Mouse (Mus musculus) macrophage (primary cell): ENCODE measurements around the gene Piezo1. TPM values are rescaled to one million over a fixed set of nuclear protein-coding genes. Genes with fewer than 3 reads are reported as not detected.

ENCODE experiments used
- H3K27ac ChIP-seq: fragments of 350-480 bp; formaldehyde crosslinking; 2 replicates; pipeline ENCODE4 v1.9.0; 2021
- H3K36me3 ChIP-seq: fragments of 350-480 bp; formaldehyde crosslinking; 2 replicates; pipeline ENCODE4 v1.9.0; 2021; ENCODE audit errors: inconsistent target
- H3K4me3 ChIP-seq: fragments of 350-480 bp; formaldehyde crosslinking; 2 replicates; pipeline ENCODE4 v1.9.0; 2021; ENCODE audit errors: inconsistent target
- H3K79me2 ChIP-seq: fragments of 350-480 bp; formaldehyde crosslinking; 2 replicates; pipeline ENCODE4 v1.9.0; 2021; ENCODE audit errors: inconsistent target
- WGBS: methylation state at CpG from one replicate; pipeline ENCODE4 v1.1.7; 2026; ENCODE audit warnings: inconsistent platforms; ENCODE audit not compliant: missing documents; 5-methylcytosine and 5-hydroxymethylcytosine counted together
- polyA plus RNA-seq: library from polyadenylated mRNA; stranded (reverse); fragments of 250-400 nt; gene quantifications from 3 replicates; pipeline ENCODE4 v1.2.4, GENCODE M21; 2018; ENCODE audit warnings: inconsistent platforms

The Piezo1 gene
- polyA plus RNA-seq, 1 experiment from 2014 or later, result 43.2 TPM

DNA sequence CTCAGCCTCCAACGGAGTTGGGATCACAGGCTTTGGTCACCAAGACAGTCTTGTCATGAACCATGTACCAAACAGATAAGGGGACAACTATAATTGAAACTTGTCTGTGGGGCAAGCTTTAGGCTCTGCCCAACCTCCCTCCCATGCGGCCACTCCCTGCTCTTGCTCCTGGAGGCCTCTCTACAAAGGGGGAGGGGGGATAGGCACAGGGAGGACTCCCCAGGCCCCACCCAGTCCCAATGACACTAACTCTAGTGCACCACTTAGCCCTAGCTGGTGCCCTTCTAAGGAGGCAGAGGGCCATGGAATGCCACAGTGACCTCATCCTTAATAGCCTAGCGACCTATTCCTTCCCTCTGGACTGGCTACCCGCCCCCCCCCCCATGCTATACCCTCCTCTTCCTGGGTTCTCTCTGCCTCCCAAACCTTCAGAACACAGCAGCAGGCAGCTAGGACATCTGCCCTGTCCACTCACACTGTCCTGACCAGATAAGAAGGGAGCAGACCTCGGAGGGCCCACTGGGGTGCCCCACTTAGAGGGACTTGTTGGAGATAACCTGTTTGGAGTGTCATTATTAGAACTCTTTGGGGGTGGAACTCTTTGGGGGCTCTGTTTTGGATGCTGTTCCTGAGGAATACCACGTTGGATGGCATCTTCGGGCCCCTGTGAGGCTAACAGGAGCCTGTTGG is 4.9 kb downstream of the Piezo1 start:
- 87% methylated on average over 6 of the region's 7 CpGs for WGBS
- Histone ChIP-seq H3K27ac (peak overlapping the region; percentile 69), H3K79me2 (peaks cover 94% of the 10 kb centered on the region), H3K36me3 (no peaks in the 10 kb centered on the region; the same call in 1 of the 2 replicates), H3K4me3 (no peak overlapping the region)

DNA sequence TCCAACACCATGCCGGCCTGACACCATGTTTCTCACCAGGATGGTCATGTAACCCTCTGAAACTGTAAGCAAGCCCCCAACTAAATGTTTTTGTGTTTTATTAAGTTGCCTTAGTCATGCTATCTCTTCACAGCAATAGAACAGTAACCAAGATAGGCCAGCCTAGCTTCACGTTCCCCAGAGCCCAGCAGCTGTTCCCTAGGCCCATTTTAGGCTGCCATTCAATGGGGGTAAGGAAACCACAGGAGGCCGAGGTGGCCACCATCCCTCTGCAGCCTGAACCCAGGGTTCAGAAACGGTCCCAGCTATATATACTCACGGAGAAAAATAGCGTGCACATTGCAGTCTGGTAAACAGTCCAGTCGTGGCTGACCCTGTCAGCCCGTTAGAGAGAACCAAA is 7.0 kb downstream of the Piezo1 start:
- Histone ChIP-seq H3K36me3 (no peaks in the 10 kb centered on the region; the same call in 1 of the 2 replicates), H3K27ac (no peak overlapping the region), H3K79me2 (peaks cover 100% of the 10 kb centered on the region), H3K4me3 (no peak overlapping the region)
- 87% methylated on average over 7 of the region's 8 CpGs for WGBS

DNA sequence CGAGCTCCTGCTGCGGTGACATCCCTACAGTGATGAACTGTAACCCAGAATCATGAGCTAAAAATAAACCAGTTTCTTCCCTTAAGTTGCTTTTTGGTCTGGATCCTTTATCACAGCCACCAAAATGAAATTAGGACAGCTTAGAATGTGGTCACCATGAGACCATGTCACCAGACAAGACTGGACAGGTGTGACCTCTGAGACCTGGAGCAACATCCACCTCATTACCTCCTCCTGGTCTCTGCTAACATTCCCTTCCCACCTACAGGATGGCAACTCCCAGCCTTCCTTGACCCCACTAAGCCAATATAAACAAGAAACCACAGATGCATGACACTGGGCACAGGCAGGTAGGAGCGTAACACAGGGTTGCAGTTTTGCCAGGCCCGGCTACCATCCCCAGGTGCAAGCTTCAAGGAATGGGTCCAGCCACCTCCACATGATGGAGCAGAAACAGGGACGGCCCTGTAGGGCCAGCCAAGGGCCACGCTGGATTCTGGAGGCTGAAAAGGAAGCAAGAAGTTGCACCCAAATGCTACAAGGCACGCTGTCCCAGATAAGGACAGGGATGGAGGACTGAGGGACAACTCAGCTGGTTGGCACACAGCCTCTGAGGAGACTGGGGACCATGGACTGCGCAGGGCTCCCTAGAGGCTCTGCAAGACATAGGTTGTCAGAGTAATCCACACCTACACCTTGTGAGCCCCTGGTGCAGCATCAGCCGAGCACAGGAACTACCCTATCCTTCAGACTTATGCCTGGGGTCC is 12.6 kb downstream of the Piezo1 start:
- Histone ChIP-seq H3K36me3 (peaks cover 5% of the 10 kb centered on the region; the same call in 1 of the 2 replicates), H3K4me3 (no peak overlapping the region), H3K79me2 (peaks cover 100% of the 10 kb centered on the region), H3K27ac (no peak overlapping the region)
- WGBS, result 96% methylated on average over 9 of the region's 9 CpGs

DNA sequence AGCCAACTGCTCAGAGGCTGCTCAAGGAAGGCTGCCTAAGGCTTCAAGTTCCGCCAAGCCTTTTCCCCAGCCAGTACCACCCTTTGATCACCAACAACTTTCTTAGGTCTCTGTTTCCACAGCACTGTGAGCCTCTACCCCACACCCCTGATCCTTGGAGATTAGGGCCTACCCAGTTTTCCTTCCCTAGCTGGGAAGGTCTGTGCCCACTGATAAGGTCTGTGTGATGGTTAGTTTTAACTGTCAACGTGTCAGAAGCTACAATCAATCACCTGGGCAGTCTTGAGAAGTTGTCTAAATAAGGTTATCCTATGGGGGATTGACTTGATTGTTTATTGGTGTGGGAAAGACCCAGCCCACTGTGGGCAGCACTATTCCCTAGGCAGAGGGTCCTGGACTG is 13.3 kb downstream of the Piezo1 start:
- Histone ChIP-seq H3K79me2 (peaks cover 100% of the 10 kb centered on the region), H3K4me3 (no peak overlapping the region), H3K27ac (no peak overlapping the region), H3K36me3 (peaks cover 5% of the 10 kb centered on the region; the same call in 1 of the 2 replicates)
- WGBS, result 77% methylated on average over 2 of the region's 2 CpGs

DNA sequence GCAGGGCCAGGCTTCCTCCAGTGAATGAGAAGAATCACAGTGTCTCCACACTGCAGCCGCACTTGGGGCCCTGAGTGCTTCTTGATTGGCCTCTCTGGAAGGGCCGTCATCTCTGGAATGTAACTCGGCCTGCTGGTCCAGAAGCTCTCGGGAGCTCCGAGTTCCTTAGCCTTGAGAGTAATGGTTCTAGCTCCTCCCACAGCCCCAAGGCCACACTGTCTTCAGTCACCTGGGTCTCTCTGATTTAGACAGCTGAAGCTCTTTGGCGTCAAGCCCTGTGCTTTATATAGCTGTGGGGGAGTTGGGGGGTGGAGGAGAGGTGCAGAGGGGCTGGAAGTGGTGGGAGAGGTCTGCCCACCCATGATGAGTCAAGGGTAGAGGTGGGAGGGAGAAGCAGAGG is 14.1 kb downstream of the Piezo1 start:
- Histone ChIP-seq H3K79me2 (peaks cover 100% of the 10 kb centered on the region), H3K27ac (no peak overlapping the region), H3K4me3 (no peak overlapping the region), H3K36me3 (peaks cover 9% of the 10 kb centered on the region; the same call in 1 of the 2 replicates)
- WGBS, result 95% methylated on average over 4 of the region's 6 CpGs

DNA sequence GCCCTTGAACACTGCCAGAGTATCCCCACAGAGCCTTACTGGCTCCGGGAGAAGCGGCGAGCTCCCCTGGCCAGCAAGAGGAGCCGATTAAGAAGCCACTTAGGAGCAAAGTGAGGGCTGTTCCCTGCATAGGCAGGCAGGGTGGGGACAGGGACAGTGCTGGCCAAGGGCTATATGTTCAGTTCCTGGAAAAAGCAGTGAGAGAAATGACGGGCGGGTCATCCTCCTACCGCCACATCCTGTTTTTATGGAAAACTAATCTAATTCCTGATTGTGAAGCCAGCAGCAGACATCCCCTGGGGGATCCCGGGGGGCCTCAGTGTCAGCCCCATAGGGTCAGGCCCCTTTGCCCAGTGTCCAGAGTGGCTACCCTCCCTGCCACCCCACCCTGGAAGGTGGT is 19.8 kb downstream of the Piezo1 start:
- H3K36me3 ChIP-seq, result peaks cover 4% of the 10 kb centered on the region; the same call in 1 of the 2 replicates
- 95% methylated on average over 8 of the region's 8 CpGs for WGBS
- H3K27ac ChIP-seq, result no peak overlapping the region
- H3K4me3 ChIP-seq, result no peak overlapping the region
- H3K79me2 ChIP-seq, result peaks cover 100% of the 10 kb centered on the region

DNA sequence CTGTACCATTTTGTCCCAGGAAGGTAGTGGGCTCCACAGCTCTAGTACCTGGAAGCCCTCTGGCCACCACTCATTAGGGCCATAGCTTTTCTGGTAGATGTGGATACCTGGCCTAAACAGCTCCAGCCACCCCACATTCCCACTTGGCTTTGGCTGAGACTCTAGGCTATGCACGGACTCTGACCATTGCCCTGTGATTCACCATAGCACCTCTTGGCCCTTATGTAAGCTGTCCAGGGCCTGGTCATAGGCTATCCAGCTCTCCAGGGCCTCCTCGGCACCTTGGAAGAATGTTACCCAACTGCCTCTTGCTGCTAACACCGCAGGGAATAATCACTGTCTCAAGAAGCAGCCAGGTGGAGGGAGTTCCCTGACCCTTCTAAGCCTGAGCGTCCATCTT is 22.0 kb downstream of the Piezo1 start:
- 100% methylated on average over 4 of the region's 4 CpGs for WGBS
- no peak overlapping the region for H3K4me3 ChIP-seq
- no peak overlapping the region for H3K27ac ChIP-seq
- peaks cover 100% of the 10 kb centered on the region for H3K79me2 ChIP-seq
- peaks cover 4% of the 10 kb centered on the region; the same call in 1 of the 2 replicates for H3K36me3 ChIP-seq

DNA sequence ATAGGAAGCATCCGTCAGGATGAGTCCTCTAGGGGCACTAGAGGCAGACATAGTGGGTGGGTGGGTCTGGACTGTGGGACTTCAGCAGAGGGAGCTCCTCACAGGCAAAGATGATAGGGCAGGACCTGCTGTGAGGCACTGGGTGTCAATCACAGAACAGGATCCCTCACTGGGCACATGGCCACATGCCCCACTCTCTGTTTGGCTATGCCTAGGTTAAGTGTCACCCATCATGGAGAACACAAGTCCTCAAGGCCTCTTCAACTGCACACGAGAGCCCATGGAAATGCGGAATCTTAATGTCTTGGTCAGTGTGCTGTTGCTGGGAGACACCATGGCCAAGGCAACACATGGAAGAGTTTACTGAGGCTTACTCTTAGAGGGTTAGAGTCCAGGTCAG is 23.2 kb downstream of the Piezo1 start:
- peaks cover 4% of the 10 kb centered on the region; the same call in 1 of the 2 replicates for H3K36me3 ChIP-seq
- H3K79me2 ChIP-seq, result peaks cover 100% of the 10 kb centered on the region
- no peak overlapping the region for H3K27ac ChIP-seq
- H3K4me3 ChIP-seq, result no peak overlapping the region
- 93% methylated on average over 3 of the region's 3 CpGs for WGBS

DNA sequence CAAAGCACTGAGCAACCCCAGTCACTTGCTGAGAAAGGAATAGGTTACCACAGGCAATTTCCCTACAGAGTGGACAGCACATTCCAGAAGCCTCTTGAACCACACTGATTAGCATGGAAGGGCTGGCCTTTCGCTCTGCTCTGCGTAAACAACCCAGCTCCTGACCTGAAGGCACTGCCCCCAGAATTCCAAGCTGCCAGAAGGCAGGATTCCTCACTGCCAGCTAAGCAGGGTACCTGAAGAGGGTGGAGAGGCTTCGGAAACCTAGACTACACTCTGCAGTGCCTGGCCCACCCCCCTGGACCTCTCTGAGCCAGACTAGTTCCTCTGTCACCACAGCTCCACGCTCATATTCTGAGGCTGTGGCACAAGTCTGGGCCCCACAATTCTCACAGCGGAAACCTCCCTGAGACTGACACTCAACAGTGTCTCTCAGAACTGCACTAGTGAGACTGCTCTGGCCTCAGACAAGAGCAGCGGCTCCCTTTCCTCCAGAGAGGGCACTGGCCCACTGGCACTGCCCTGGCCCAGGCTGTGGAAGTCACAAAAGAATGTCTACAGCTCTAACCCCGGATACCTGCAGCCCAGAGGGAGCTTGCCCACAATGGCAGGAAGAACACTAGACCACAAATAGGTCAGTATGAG is 24.5 kb downstream of the Piezo1 start:
- WGBS, result 76% methylated on average over 7 of the region's 7 CpGs
- Histone ChIP-seq H3K36me3 (no peaks in the 10 kb centered on the region), H3K79me2 (peaks cover 100% of the 10 kb centered on the region), H3K27ac (no peak overlapping the region), H3K4me3 (no peak overlapping the region)

DNA sequence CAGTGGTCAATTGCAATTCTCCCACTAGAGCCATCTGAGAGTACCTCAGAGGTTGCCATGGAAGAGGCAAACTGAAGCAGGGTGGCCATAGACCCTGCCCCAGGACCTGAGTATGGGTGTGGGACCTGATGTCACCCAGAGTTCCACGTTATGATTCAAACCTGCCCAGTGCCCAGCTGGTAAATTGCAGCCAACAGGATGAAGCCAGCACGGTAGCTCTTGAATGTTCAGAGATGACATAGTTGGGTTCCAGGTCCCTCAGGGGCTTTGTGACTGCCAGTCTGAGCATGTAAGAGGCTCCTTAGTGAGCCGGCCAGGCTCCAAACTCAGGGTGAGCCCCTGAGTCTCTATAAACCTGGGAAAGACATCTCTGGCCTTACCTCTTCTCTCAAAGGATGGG is 25.0 kb downstream of the Piezo1 start:
- H3K27ac ChIP-seq, result no peak overlapping the region
- H3K36me3 ChIP-seq, result no peaks in the 10 kb centered on the region
- peaks cover 100% of the 10 kb centered on the region for H3K79me2 ChIP-seq
- H3K4me3 ChIP-seq, result no peak overlapping the region
- WGBS, result 81% methylated on average over 3 of the region's 3 CpGs

DNA sequence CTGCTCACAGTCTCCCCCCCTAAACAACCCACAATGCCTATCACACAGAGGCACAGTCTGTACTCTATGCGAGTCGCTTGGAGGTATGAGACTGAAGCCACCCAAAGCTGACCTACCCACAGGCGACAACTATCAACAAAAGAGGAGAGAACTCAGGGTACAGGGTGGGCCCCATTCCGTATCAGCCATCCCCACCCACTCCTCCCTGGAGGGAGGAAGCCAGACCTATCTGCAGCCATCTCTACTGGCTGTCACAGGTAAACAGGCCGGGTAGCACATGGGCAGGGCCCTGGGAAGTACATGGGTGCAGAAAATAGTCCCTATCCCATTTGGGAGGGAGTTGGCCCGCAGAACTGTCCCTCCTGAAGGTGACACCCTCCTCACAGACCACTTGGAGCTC is 26.1 kb downstream of the Piezo1 start:
- H3K36me3 ChIP-seq, result no peaks in the 10 kb centered on the region
- H3K27ac ChIP-seq, result no peak overlapping the region
- peaks cover 100% of the 10 kb centered on the region for H3K79me2 ChIP-seq
- WGBS, result 96% methylated on average over 6 of the region's 6 CpGs
- H3K4me3 ChIP-seq, result no peak overlapping the region

DNA sequence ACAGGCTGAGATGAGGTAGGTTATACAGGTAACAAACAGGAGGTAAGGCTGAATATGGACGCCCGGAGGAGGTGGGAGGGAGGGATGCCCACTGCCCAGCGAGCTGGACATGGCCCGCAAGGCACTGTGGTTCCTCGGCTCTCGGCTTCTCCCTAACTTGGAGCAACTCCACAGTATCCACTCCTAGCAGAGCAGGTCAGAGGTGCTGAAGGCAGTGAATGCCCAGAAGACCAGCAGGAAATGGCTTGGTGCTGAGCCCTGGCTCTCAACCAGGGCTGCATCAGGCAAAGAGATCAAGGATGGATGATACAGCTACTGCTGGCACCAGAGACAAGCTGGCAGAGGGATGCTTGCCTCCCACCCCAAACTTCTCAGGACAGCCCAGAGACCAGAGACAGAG is 26.6 kb downstream of the Piezo1 start:
- Histone ChIP-seq H3K27ac (peak overlapping the region; percentile 85), H3K36me3 (no peaks in the 10 kb centered on the region), H3K4me3 (no peak overlapping the region), H3K79me2 (peaks cover 100% of the 10 kb centered on the region)
- WGBS, result 92% methylated on average over 6 of the region's 6 CpGs

DNA sequence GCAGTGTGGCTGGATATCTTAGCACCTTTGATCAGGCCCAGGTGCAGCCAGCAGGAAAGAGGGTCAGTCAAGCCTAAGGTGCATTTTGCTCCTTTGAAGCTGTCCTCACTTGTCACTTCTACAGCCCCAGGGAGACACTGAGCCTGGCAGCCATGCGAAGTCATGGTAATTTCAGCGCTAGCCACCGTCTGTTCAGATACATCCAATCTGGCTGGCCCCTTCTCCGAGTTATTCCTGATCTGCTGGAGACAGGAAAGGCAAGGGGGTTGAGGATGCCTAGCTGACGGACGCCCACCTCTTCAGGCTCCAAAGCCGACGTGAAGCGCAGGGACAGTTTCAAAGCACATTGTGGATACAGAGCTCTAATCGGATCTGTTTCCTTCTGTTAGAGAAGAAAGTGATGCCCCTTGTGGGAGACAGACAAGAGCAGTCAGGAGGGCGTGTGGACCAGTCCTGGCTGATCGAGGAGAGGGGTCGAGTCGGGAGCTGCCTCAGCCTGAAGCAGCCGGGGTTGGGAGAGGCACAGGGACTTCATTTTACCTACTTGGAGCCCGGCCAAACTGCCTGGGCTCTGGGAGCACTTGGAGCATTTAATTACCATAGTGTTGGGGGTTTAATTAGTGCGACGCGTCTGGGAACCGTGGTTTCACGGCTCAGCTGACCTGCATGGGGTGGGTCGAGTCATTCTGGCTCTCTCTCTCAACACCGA is 27.3 kb downstream of the Piezo1 start:
- Histone ChIP-seq H3K4me3 (no peak overlapping the region), H3K36me3 (no peaks in the 10 kb centered on the region), H3K79me2 (peaks cover 100% of the 10 kb centered on the region), H3K27ac (peak overlapping the region; percentile 85)
- WGBS, result 84% methylated on average over 22 of the region's 23 CpGs

DNA sequence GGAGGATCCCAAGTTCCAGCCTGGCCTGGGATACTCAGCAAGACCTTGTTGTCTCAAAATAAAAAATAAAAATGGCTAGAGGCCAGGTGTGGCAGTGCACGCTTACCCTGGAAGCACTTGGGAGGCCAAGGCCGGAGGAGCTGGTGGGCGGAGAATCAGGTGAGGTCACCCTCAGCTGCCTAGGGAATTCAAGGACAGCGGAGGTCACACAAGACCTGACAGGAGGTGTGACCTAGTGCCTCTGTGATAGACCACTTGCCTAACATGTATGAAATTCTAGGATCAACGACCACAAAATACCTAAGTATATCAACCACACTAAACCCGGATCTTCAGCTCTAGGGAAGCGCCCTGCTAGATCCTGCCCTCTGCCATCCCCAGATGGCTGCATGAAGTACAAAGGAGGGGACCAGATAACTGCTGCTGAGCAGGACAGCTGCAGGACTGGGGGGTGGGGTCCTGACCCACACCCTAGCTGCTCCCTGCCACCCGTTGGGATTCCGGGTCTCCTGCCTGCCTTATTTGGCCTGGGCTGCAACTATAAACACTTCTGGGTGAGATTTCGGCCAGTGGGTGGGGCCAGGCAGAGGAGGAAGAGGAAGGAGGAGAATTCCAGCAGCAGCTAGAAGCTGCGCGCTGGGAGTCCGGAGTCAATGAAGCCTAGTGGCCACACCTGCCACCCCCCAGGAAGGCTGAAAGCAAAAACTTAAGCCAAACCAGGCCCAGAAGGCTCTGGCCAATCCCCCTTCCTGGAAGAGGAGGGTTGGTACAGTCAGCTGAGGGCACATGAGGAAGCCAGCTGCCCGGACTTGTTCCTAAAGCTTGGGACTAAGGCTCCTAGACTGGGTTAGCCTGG is 28.1 kb downstream of the Piezo1 start:
- H3K36me3 ChIP-seq, result no peaks in the 10 kb centered on the region
- H3K79me2 ChIP-seq, result peaks cover 100% of the 10 kb centered on the region
- H3K4me3 ChIP-seq, result no peak overlapping the region
- WGBS, result 61% methylated on average over 14 of the region's 14 CpGs
- peak overlapping the region; percentile 85 for H3K27ac ChIP-seq
